Mouse (Mus musculus): ENCODE measurements around the gene Igsf23.

- no peak for TF ChIP-seq GATA1 (IDR thresholded peaks at IDR 0.05; ENCODE audit: low read length)
- no peak for TF ChIP-seq TAL1 (IDR thresholded peaks at IDR 0.05; ENCODE audit: low read length)
These were observed 5.8 kb upstream of the Igsf23 start for GRCm38 (mm10) chr7:19956341-19956781.

Measured in erythroblast, embryonic 14.5 days (primary cell).